Mouse (Mus musculus) liver, postnatal 0 days (tissue): ENCODE measurements around the gene Aaas. TPM values are rescaled to one million over a fixed set of nuclear protein-coding genes. Genes with fewer than 3 reads are reported as not detected.

ENCODE experiments used
- ATAC-seq: fragments of 200-750 bp; cut with Nextera tagmentation; 2 replicates; pipeline ENCODE4 v1.8.0; 2017; ENCODE audit warnings: mild to moderate bottlenecking, moderate library complexity
- DNase-seq: peaks from one replicate; pipeline ENCODE4 v3.0.0-alpha.2; 2016
- H3K27ac ChIP-seq: fragments of 300-500 bp; sonication (generic); 2 replicates; pipeline ENCODE4 v1.5.1; 2014; ENCODE audit warnings: antibody characterized with exemption, moderate library complexity, mild to moderate bottlenecking, low read depth
- H3K27me3 ChIP-seq: fragments of 300-500 bp; sonication (generic); 2 replicates; pipeline ENCODE4 v1.6.1; 2014; ENCODE audit warnings: low read length, control low read depth, mixed read lengths; ENCODE audit not compliant: insufficient read depth
- H3K36me3 ChIP-seq: fragments of 300-500 bp; sonication (generic); replicated peaks from 2 replicates; pipeline ENCODE4 v1.6.1; 2014; ENCODE audit warnings: mild to moderate bottlenecking, control low read depth, low read length, moderate library complexity, mixed read lengths; ENCODE audit not compliant: insufficient read depth
- H3K4me1 ChIP-seq: fragments of 300-500 bp; sonication (generic); 2 replicates; pipeline ENCODE4 v1.6.1; 2014; ENCODE audit warnings: antibody characterized with exemption, mild to moderate bottlenecking, control low read depth; ENCODE audit not compliant: insufficient read depth
- H3K4me2 ChIP-seq: fragments of 300-500 bp; sonication (generic); 2 replicates; pipeline ENCODE4 v1.6.1; 2014; ENCODE audit warnings: low read depth, mild to moderate bottlenecking, low read length, moderate library complexity, mixed read lengths
- H3K4me3 ChIP-seq: fragments of 300-500 bp; sonication (generic); 2 replicates; pipeline ENCODE4 v1.5.1; 2014; ENCODE audit warnings: low read depth, low read length
- H3K9ac ChIP-seq: fragments of 300-500 bp; sonication (generic); replicated peaks from 2 replicates; pipeline ENCODE4 v1.6.1; 2014; ENCODE audit warnings: mild to moderate bottlenecking, moderate library complexity
- H3K9me3 ChIP-seq: fragments of 300-500 bp; sonication (generic); 2 replicates; pipeline ENCODE4 v1.6.1; 2016; ENCODE audit warnings: mild to moderate bottlenecking, control low read depth, low read length, mixed read lengths
- CTCF ChIP-seq: sonication (generic); IDR thresholded peaks from 2 replicates; pipeline ENCODE4 v1.5.1; 2016; ENCODE audit warnings: antibody characterized with exemption, low read depth
- EP300 ChIP-seq: IDR thresholded peaks from 2 replicates; pipeline ENCODE4 v1.6.1; 2016; ENCODE audit warnings: antibody characterized with exemption, low read depth, mild to moderate bottlenecking
- WGBS: fragments of 180-500 bp; shearing (Covaris S2); extraction: QIAGEN DNeasy Blood & Tissue Kit; methylation state at CpG from one replicate; pipeline ENCODE4 v1.1.7; 2014; ENCODE audit not compliant: insufficient replicate concordance; 5-methylcytosine and 5-hydroxymethylcytosine counted together
- polyA plus RNA-seq: library from polyadenylated mRNA; unstranded; fragments of >200 nt; fragmentation: Nextera tagmentation; extraction: Ambion mirVana; gene quantifications from 2 replicates; pipeline ENCODE4 v1.2.1, GENCODE M21; 2015

Aaas gene
- polyA plus RNA-seq: 15.6 and 18.8 TPM in 2 replicates

GRCm38 (mm10) chr15:102350138-102350941 lies at the start of gene Aaas:
Aaas (minus strand) TSS chr15:102350771.
- H3K36me3 ChIP-seq: peaks cover 17% of the 10 kb centered on the region
- peak within 1 kb of the TSS; percentile 77 for H3K27ac ChIP-seq
- WGBS: under 1% methylated on average over 56 of the region's 56 CpGs
- H3K4me1 ChIP-seq: peaks cover 15% of the 10 kb centered on the region
- peak within 1 kb of the TSS; percentile 79 for H3K9ac ChIP-seq
- peak within 1 kb of the TSS; percentile 83 for H3K4me2 ChIP-seq
- no peaks in the 10 kb centered on the region for H3K9me3 ChIP-seq
- peak; percentile 95 for ATAC-seq
- peaks cover 10% of the 10 kb centered on the region for H3K27me3 ChIP-seq
- DNase-seq: peak; percentile 97
- TF ChIP-seq EP300: peak; percentile 63; the same call in 1 of the 2 replicates
- peak; percentile 96 for TF ChIP-seq CTCF
- peak within 1 kb of the TSS; percentile 83 for H3K4me3 ChIP-seq

GRCm38 (mm10) chr15:102399229-102400221 lies 49.0 kb upstream of the Aaas start:
- DNase-seq: peak; percentile 90
- Histone ChIP-seq H3K4me1 (peaks cover 40% of the 10 kb centered on the region), H3K27ac (peak overlapping the region; percentile 93), H3K9me3 (no peaks in the 10 kb centered on the region), H3K36me3 (no peaks in the 10 kb centered on the region), H3K27me3 (no peaks in the 10 kb centered on the region), H3K4me3 (peak overlapping the region; percentile 61), H3K4me2 (peak overlapping the region; percentile 77), H3K9ac (peak overlapping the region; percentile 72)
- 2% methylated on average over 34 of the region's 34 CpGs for WGBS
- ATAC-seq: peak; percentile 70
- no peak for TF ChIP-seq CTCF
- no peak; the same call in 1 of the 2 replicates for TF ChIP-seq EP300

- peak overlapping the region; percentile 93 for H3K27ac ChIP-seq
Measured at GRCm38 (mm10) chr15:102398629-102399028, 48.1 kb upstream of the Aaas start.

GRCm38 (mm10) chr15:102395061-102395460 lies 44.5 kb upstream of the Aaas start:
- peak; percentile 67 for DNase-seq
- TF ChIP-seq EP300: peak; percentile 23
- TF ChIP-seq CTCF: no peak
- peak overlapping the region; percentile 88 for H3K27ac ChIP-seq
- no peak overlapping the region for H3K4me3 ChIP-seq
- 22% methylated on average over 3 of the region's 3 CpGs for WGBS
- no peaks in the 10 kb centered on the region for H3K27me3 ChIP-seq
- peak; percentile 91 for ATAC-seq
- H3K36me3 ChIP-seq: no peaks in the 10 kb centered on the region
- H3K4me1 ChIP-seq: peaks cover 41% of the 10 kb centered on the region
- H3K9ac ChIP-seq: no peak overlapping the region; the same call in 1 of the 2 replicates
- peak overlapping the region; percentile 27; the same call in 1 of the 2 replicates for H3K4me2 ChIP-seq
- no peaks in the 10 kb centered on the region for H3K9me3 ChIP-seq

More at GRCm38 (mm10) chr15:102398629-102399028, 48.1 kb upstream of the Aaas start:
- Histone ChIP-seq H3K27me3 (no peaks in the 10 kb centered on the region), H3K4me2 (peak overlapping the region; percentile 77), H3K9me3 (no peaks in the 10 kb centered on the region), H3K9ac (peak overlapping the region; percentile 72), H3K4me3 (peak overlapping the region; percentile 61), H3K4me1 (peaks cover 47% of the 10 kb centered on the region), H3K36me3 (no peaks in the 10 kb centered on the region)
- 53% methylated on average over 5 of the region's 5 CpGs for WGBS
- no peak for ATAC-seq
- TF ChIP-seq EP300: no peak
- no peak for TF ChIP-seq CTCF
- peak; percentile 37 for DNase-seq

GRCm38 (mm10) chr15:102393584-102394014 lies 43.0 kb upstream of the Aaas start:
- Histone ChIP-seq H3K9ac (no peak overlapping the region; the same call in 1 of the 2 replicates), H3K9me3 (no peaks in the 10 kb centered on the region), H3K27ac (peak overlapping the region; percentile 88), H3K36me3 (no peaks in the 10 kb centered on the region), H3K4me2 (no peak overlapping the region), H3K4me1 (peaks cover 37% of the 10 kb centered on the region), H3K4me3 (no peak overlapping the region), H3K27me3 (no peaks in the 10 kb centered on the region)
- DNase-seq: no peak
- no peak for ATAC-seq
- TF ChIP-seq CTCF (no peak), EP300 (no peak)

GRCm38 (mm10) chr15:102392520-102392919 lies 41.9 kb upstream of the Aaas start:
- TF ChIP-seq EP300 (no peak), CTCF (no peak)
- 49% methylated on average over 2 of the region's 2 CpGs for WGBS
- no peak for DNase-seq
- ATAC-seq: no peak
- no peak overlapping the region for H3K4me3 ChIP-seq
- H3K9me3 ChIP-seq: no peaks in the 10 kb centered on the region
- H3K4me1 ChIP-seq: peaks cover 35% of the 10 kb centered on the region
- no peak overlapping the region for H3K4me2 ChIP-seq
- H3K27me3 ChIP-seq: no peaks in the 10 kb centered on the region
- H3K36me3 ChIP-seq: no peaks in the 10 kb centered on the region
- H3K27ac ChIP-seq: peak overlapping the region; percentile 64
- no peak overlapping the region for H3K9ac ChIP-seq
